Comparison of ENCODE assay signal across 9 mouse cellular contexts in genomic region chr4:120969382-120970146, GRCm38 (mm10). TPM values are rescaled to one million over a fixed set of nuclear protein-coding genes. Genes with fewer than 3 reads are reported as not detected.
A peak's percentile ranks its signal among the peaks of the same experiment; 100 is the strongest.
DNase-seq lines count a peak whose midpoint lies in the region; ATAC-seq lines count a peak whose summit lies in the region.
"Had no signal": no experiment of that assay in that cellular context is flagged by ENCODE, and none has a peak within 500 bp of the region (broad histone marks: within the 10 kb centered on the region; RNA-seq: fewer than 3 reads in every experiment).

No protein-coding gene starts in this region.

- no peak overlapping the region for H3K27ac ChIP-seq in midbrain, embryonic 11.5 days (ENCODE audit: low read depth, low read length)
- no peak overlapping the region for H3K27ac ChIP-seq in midbrain, embryonic 10.5 days (replicated peaks)
- H3K27ac ChIP-seq: liver, embryonic 15.5 days had no signal

- no peaks in the 10 kb centered on the region for H3K27me3 ChIP-seq in midbrain, embryonic 11.5 days (ENCODE audit: control insufficient read depth, insufficient read depth, low read length)
- no peaks in the 10 kb centered on the region for H3K27me3 ChIP-seq in midbrain, embryonic 10.5 days (ENCODE audit: low read depth, poor library complexity, severe bottlenecking)
- H3K27me3 ChIP-seq: liver, embryonic 15.5 days had no signal

- peak; percentile 32 for DNase-seq in adrenal gland, adult 2 months
- DNase-seq in adrenal gland, adult 8-10 months = no peak
- DNase-seq in midbrain, embryonic 11.5 days (ENCODE audit: low spot score, missing footprints) = peak; percentile 75
- no peak for DNase-seq in midbrain, embryonic 10.5 days (ENCODE audit: low spot score)
- DNase-seq in cerebellum, adult 9-11 months = peak; percentile 39
- peak; percentile 64 for DNase-seq in kidney, postnatal 10 days
- DNase-seq in lung, postnatal 25 days (ENCODE audit: low spot score) = peak; percentile 29
- peak; percentile 50 for DNase-seq in thymus, postnatal 25 days

- H3K4me3 ChIP-seq in midbrain, embryonic 11.5 days (ENCODE audit: low read depth, low read length) = no peak overlapping the region
- no peak overlapping the region for H3K4me3 ChIP-seq in midbrain, embryonic 10.5 days
- H3K4me3 ChIP-seq: liver, embryonic 15.5 days had no signal

- H3K9me3 ChIP-seq in midbrain, embryonic 11.5 days (ENCODE audit: control insufficient read depth, low read length) = no peaks in the 10 kb centered on the region
- H3K9me3 ChIP-seq in midbrain, embryonic 10.5 days (replicated peaks) = no peaks in the 10 kb centered on the region
- H3K9me3 ChIP-seq: liver, embryonic 15.5 days had no signal

- H3K4me2 ChIP-seq in midbrain, embryonic 11.5 days = no peak overlapping the region
- H3K4me2 ChIP-seq: liver, embryonic 15.5 days had no signal

- ATAC-seq in midbrain, embryonic 11.5 days (ENCODE audit: low FRiP score) = peak; percentile 55; the same call in 1 of the 2 replicates

- H3K9ac ChIP-seq in midbrain, embryonic 11.5 days (ENCODE audit: low read length) = no peak overlapping the region
- H3K9ac ChIP-seq: liver, embryonic 15.5 days had no signal

- 0 out of 2 replicates have a peak, but pooled peaks cover 5% of the 10 kb centered on the region for H3K36me3 ChIP-seq in midbrain, embryonic 11.5 days (ENCODE audit: control insufficient read depth, insufficient read depth, low read length)
- peaks cover 56% of the 10 kb centered on the region for H3K36me3 ChIP-seq in midbrain, embryonic 10.5 days

- WGBS in midbrain, embryonic 11.5 days = 85% methylated on average over 5 of the region's 5 CpGs
- 86% methylated on average over 5 of the region's 5 CpGs for WGBS in midbrain, embryonic 10.5 days

- H3K4me1 ChIP-seq in midbrain, embryonic 11.5 days (ENCODE audit: control insufficient read depth, insufficient read depth, low read length) = no peaks in the 10 kb centered on the region
- no peaks in the 10 kb centered on the region for H3K4me1 ChIP-seq in midbrain, embryonic 10.5 days

RNA-seq across cellular contexts. Expression of gene Zfp69, which starts 18.1 kb away (rescaled TPM):
- total RNA-seq in adrenal gland, adult 2 months (2021) = 1 to 10 TPM; 1.5 to 3.2 TPM
- 3.5 and 3.7 TPM in 2 replicates for polyA plus RNA-seq in adrenal gland, adult 2 months (2012; rRNA removed)
- total RNA-seq in adrenal gland, adult 8-10 months (2022) = 1 to 10 TPM; 1.5 to 3.4 (median 2.9) TPM
- 9.0 and 9.6 TPM in 2 replicates for polyA plus RNA-seq in midbrain, embryonic 11.5 days (2014; fragmentation: Nextera tagmentation; extraction: Ambion mirVana)
- 9.4 and 10.3 TPM in 2 replicates for polyA plus RNA-seq in midbrain, embryonic 10.5 days (2016; fragmentation: Nextera tagmentation; extraction: Ambion mirVana)

RNA-seq across cellular contexts. Expression of gene Exo5, which starts 44.7 kb away (rescaled TPM):
- 10 to 100 TPM in 1 of 2 experiments, 1 to 10 TPM in 1; 6.9 to 10.2 TPM for total RNA-seq in adrenal gland, adult 2 months (2021)
- polyA plus RNA-seq in adrenal gland, adult 2 months (2012; rRNA removed) = 0.80 and 1.4 TPM in 2 replicates
- 10 to 100 TPM in 2 of 4 experiments, 1 to 10 TPM in 2; 7.9 to 13.4 (median 10.7) TPM for total RNA-seq in adrenal gland, adult 8-10 months (2022)
- 32.0 and 32.3 TPM in 2 replicates for polyA plus RNA-seq in midbrain, embryonic 11.5 days (2014; fragmentation: Nextera tagmentation; extraction: Ambion mirVana)
- polyA plus RNA-seq in midbrain, embryonic 10.5 days (2016; fragmentation: Nextera tagmentation; extraction: Ambion mirVana) = 36.6 and 39.0 TPM in 2 replicates

RNA-seq across cellular contexts. Expression of gene Smap2, which starts 47.5 kb away (rescaled TPM):
- total RNA-seq in adrenal gland, adult 2 months (2021) = 10 to 100 TPM; 37.8 to 38.1 TPM
- polyA plus RNA-seq in adrenal gland, adult 2 months (2012; rRNA removed) = 14.3 and 20.4 TPM in 2 replicates
- 10 to 100 TPM; 36.5 to 42.7 (median 40.3) TPM for total RNA-seq in adrenal gland, adult 8-10 months (2022)
- 17.6 and 18.1 TPM in 2 replicates for polyA plus RNA-seq in midbrain, embryonic 11.5 days (2014; fragmentation: Nextera tagmentation; extraction: Ambion mirVana)
- 14.0 and 16.1 TPM in 2 replicates for polyA plus RNA-seq in midbrain, embryonic 10.5 days (2016; fragmentation: Nextera tagmentation; extraction: Ambion mirVana)

Comparison
In these comparisons a context has a peak if more than half of its experiments do, and no peak if none do; other contexts are left out.
1. DNase-seq: peak in adrenal gland, adult 2 months (single experiment), midbrain, embryonic 11.5 days (single experiment), cerebellum, adult 9-11 months (single experiment), kidney, postnatal 10 days (single experiment), lung, postnatal 25 days (single experiment) and thymus, postnatal 25 days (single experiment); none in adrenal gland, adult 8-10 months (single experiment) and midbrain, embryonic 10.5 days (single experiment).
2. RNA of gene Exo5, which starts 44.7 kb away (polyA plus RNA-seq): 36.6 to 39.0 TPM in midbrain, embryonic 10.5 days and 32.0 to 32.3 TPM in midbrain, embryonic 11.5 days; 0.80 to 1.4 TPM in adrenal gland, adult 2 months; every median in the first group is over 10 times any median in the second.